In genomic region chr4:137862019-137862418, GRCm38 (mm10) we compare ENCODE assay signal across 8 mouse cellular contexts. TPM values are rescaled to one million over a fixed set of nuclear protein-coding genes. Genes with fewer than 3 reads are reported as not detected.
A peak's percentile ranks its signal among the peaks of the same experiment; 100 is the strongest.
DNase-seq lines count a peak whose midpoint lies in the region; ATAC-seq lines count a peak whose summit lies in the region.

Gene Ece1, plus strand, starts transcription at chr4:137862237.

- H3K36me3 ChIP-seq in megakaryocyte, embryonic 14.5 days (replicated peaks; ENCODE audit: low read length): no peaks in the 10 kb centered on the region

- peak; percentile 97 for DNase-seq in adrenal gland, adult 2 months
- peak; percentile 97 for DNase-seq in embryo, embryonic 11 days
- peak; percentile 93 for DNase-seq in gastrocnemius, postnatal 25 days
- peak; percentile 74 to 92 for DNase-seq in left cerebral cortex, adult 9 months (ENCODE audit: low spot score in 2 of 2)
- DNase-seq in right cerebral cortex, postnatal 10 days (ENCODE audit: low spot score in 2 of 2): peak; percentile 95 to 96
- DNase-seq in urinary bladder, postnatal 14 days (ENCODE audit: low spot score): peak; percentile 92

- ATAC-seq in inflammation-experienced regulatory T-cells, adult 6 months: peak; percentile 80

- H3K27me3 ChIP-seq in megakaryocyte, embryonic 14.5 days (replicated peaks): peaks cover 88% of the 10 kb centered on the region

- H3K4me3 ChIP-seq in megakaryocyte, embryonic 14.5 days (replicated peaks): peak within 1 kb of the TSS; percentile 92

- H3K9me3 ChIP-seq in megakaryocyte, embryonic 14.5 days: 0 out of 2 replicates have a peak, but pooled peaks cover 3% of the 10 kb centered on the region

- H3K4me1 ChIP-seq in megakaryocyte, embryonic 14.5 days: peaks cover 56% of the 10 kb centered on the region

RNA-seq across cellular contexts. Expression of gene Ece1, which starts in this region (rescaled TPM):
- 100 to 1,000 TPM; 228 to 424 TPM for total RNA-seq in adrenal gland, adult 2 months (2021)
- 50.0 and 414 TPM in 2 replicates for polyA plus RNA-seq in adrenal gland, adult 2 months (2012; rRNA removed)
- total RNA-seq in gastrocnemius, postnatal 25 days (2021): 10 to 100 TPM; 47.6 to 54.2 TPM
- polyA plus RNA-seq in inflammation-experienced regulatory T-cells, adult 6 months (2017; shearing (Covaris generic)): 10 to 100 TPM; 18.2 to 32.0 (median 23.3) TPM
- 3.1 and 5.0 TPM in 2 replicates for polyA plus RNA-seq in megakaryocyte, embryonic 14.5 days (2012; ENCODE audit: insufficient read depth, low replicate concordance)

Comparison
In these comparisons a context has a peak if more than half of its experiments do, and no peak if none do; other contexts are left out.
1. Peak in every context shown above with its lines: DNase-seq, ATAC-seq and H3K4me3 ChIP-seq.
2. RNA of gene Ece1 (total RNA-seq): 228 to 424 TPM in adrenal gland, adult 2 months; 47.6 to 54.2 TPM in gastrocnemius, postnatal 25 days; every median in the first group is over 4 times any median in the second.